17 mouse cellular contexts compared by ENCODE assay signal in the genomic region with DNA sequence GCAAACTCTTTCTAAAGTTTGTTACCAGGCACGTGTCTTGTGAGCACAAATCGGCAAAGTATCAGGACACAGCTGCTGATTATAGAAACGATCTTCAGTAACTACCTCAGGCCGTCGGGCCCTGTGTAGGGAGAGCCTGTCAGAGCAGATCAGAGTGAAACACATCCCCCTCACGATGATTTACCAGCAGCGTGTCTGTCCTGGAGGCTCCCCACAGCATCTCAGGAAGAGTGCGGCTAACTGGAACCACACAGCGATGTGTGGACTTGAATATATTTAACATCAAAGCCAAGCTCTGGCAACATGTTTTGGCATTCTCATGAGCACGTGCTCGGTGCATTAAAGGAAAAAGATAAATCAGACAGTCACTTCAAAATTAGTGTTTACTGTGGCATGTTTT.
A peak's percentile ranks its signal among the peaks of the same experiment; 100 is the strongest.
DNase-seq lines count a peak whose midpoint lies in the region; ATAC-seq and TF ChIP-seq lines count a peak whose summit lies in the region.
"Had no signal": no experiment of that assay in that cellular context is flagged by ENCODE, and none has a peak within 500 bp of the region (broad histone marks: within the 10 kb centered on the region; RNA-seq: fewer than 3 reads in every experiment).

No protein-coding gene starts in this region.

- H3K9me3 ChIP-seq in midbrain, embryonic 10.5 days (replicated peaks), result no peaks in the 10 kb centered on the region
- no peaks in the 10 kb centered on the region for H3K9me3 ChIP-seq in midbrain, postnatal 0 days (ENCODE audit: low read length)
- H3K9me3 ChIP-seq in embryonic facial prominence, embryonic 10.5 days, result no peaks in the 10 kb centered on the region
- no peaks in the 10 kb centered on the region for H3K9me3 ChIP-seq in midbrain, embryonic 11.5 days (ENCODE audit: control insufficient read depth, low read length)
- no peaks in the 10 kb centered on the region for H3K9me3 ChIP-seq in forebrain, embryonic 11.5 days (ENCODE audit: control insufficient read depth, low read length)
- H3K9me3 ChIP-seq in intestine, embryonic 16.5 days (ENCODE audit: control insufficient read depth, low read length), result no peaks in the 10 kb centered on the region
- H3K9me3 ChIP-seq: stomach, embryonic 15.5 days had no signal

- TF ChIP-seq CTCF in midbrain, postnatal 0 days (IDR thresholded peaks at IDR 0.05), result no peak

- WGBS in midbrain, embryonic 10.5 days, result 37% methylated on average over 11 of the region's 11 CpGs
- 16% methylated on average over 11 of the region's 11 CpGs for WGBS in midbrain, postnatal 0 days
- 27% methylated on average over 11 of the region's 11 CpGs for WGBS in embryonic facial prominence, embryonic 10.5 days
- WGBS in midbrain, embryonic 11.5 days, result 25% methylated on average over 11 of the region's 11 CpGs
- WGBS in forebrain, embryonic 11.5 days, result 37% methylated on average over 11 of the region's 11 CpGs
- 58% methylated on average over 11 of the region's 11 CpGs for WGBS in intestine, embryonic 16.5 days

- H3K9ac ChIP-seq in midbrain, postnatal 0 days (replicated peaks; ENCODE audit: low read length, poor library complexity, severe bottlenecking), result no peak overlapping the region
- H3K9ac ChIP-seq in midbrain, embryonic 11.5 days (ENCODE audit: low read length), result no peak overlapping the region
- no peak overlapping the region for H3K9ac ChIP-seq in forebrain, embryonic 11.5 days (ENCODE audit: low read length)
- H3K9ac ChIP-seq in intestine, embryonic 16.5 days (ENCODE audit: low read depth, low read length), result no peak overlapping the region
- H3K9ac ChIP-seq: hindbrain, embryonic 14.5 days; stomach, embryonic 15.5 days had no signal

- H3K27me3 ChIP-seq in midbrain, embryonic 10.5 days (ENCODE audit: low read depth, poor library complexity, severe bottlenecking), result peaks cover 65% of the 10 kb centered on the region
- H3K27me3 ChIP-seq in midbrain, postnatal 0 days (ENCODE audit: insufficient read depth, low read length), result no peaks in the 10 kb centered on the region
- H3K27me3 ChIP-seq in embryonic facial prominence, embryonic 10.5 days (replicated peaks; ENCODE audit: low read depth, poor library complexity, severe bottlenecking), result 0 out of 2 replicates have a peak, but pooled peaks cover 24% of the 10 kb centered on the region
- no peaks in the 10 kb centered on the region; the same call in 1 of the 2 replicates for H3K27me3 ChIP-seq in midbrain, embryonic 11.5 days (ENCODE audit: control insufficient read depth, insufficient read depth, low read length)
- H3K27me3 ChIP-seq in forebrain, embryonic 11.5 days (ENCODE audit: control insufficient read depth, insufficient read depth, low read length), result no peaks in the 10 kb centered on the region
- no peaks in the 10 kb centered on the region for H3K27me3 ChIP-seq in intestine, embryonic 16.5 days (replicated peaks; ENCODE audit: control insufficient read depth, insufficient read depth, low read length)
- H3K27me3 ChIP-seq: stomach, embryonic 15.5 days had no signal

- ATAC-seq in midbrain, postnatal 0 days (ENCODE audit: low FRiP score), result no peak; the same call in 1 of the 2 replicates
- ATAC-seq in midbrain, embryonic 11.5 days (ENCODE audit: low FRiP score), result peak; percentile 73
- ATAC-seq in forebrain, embryonic 11.5 days (replicated peaks; ENCODE audit: low FRiP score), result no peak
- no peak for ATAC-seq in intestine, embryonic 16.5 days
- ATAC-seq: intestine, postnatal 0 days had no signal

- H3K27ac ChIP-seq in midbrain, embryonic 10.5 days (replicated peaks), result no peak overlapping the region
- no peak overlapping the region for H3K27ac ChIP-seq in midbrain, postnatal 0 days (ENCODE audit: low read depth, low read length)
- no peak overlapping the region for H3K27ac ChIP-seq in embryonic facial prominence, embryonic 10.5 days (replicated peaks)
- no peak overlapping the region for H3K27ac ChIP-seq in midbrain, embryonic 11.5 days (ENCODE audit: low read depth, low read length)
- no peak overlapping the region for H3K27ac ChIP-seq in forebrain, embryonic 11.5 days (ENCODE audit: low read depth, low read length)
- H3K27ac ChIP-seq in intestine, embryonic 16.5 days (ENCODE audit: low read length), result no peak overlapping the region
- H3K27ac ChIP-seq: hindbrain, embryonic 14.5 days; macrophage; stomach, embryonic 15.5 days had no signal

- peaks cover 6% of the 10 kb centered on the region for H3K36me3 ChIP-seq in midbrain, embryonic 10.5 days
- no peaks in the 10 kb centered on the region for H3K36me3 ChIP-seq in midbrain, postnatal 0 days (ENCODE audit: insufficient read depth, low read length)
- H3K36me3 ChIP-seq in embryonic facial prominence, embryonic 10.5 days (replicated peaks), result peaks cover 6% of the 10 kb centered on the region; the same call in 1 of the 2 replicates
- no peaks in the 10 kb centered on the region for H3K36me3 ChIP-seq in midbrain, embryonic 11.5 days (ENCODE audit: control insufficient read depth, insufficient read depth, low read length)
- H3K36me3 ChIP-seq in forebrain, embryonic 11.5 days (ENCODE audit: control insufficient read depth, insufficient read depth, low read length), result no peaks in the 10 kb centered on the region
- H3K36me3 ChIP-seq in intestine, embryonic 16.5 days (ENCODE audit: control insufficient read depth, insufficient read depth, low read length), result no peaks in the 10 kb centered on the region
- H3K36me3 ChIP-seq: stomach, embryonic 15.5 days had no signal

- H3K4me2 ChIP-seq in midbrain, postnatal 0 days (ENCODE audit: low read depth, low read length, poor library complexity, severe bottlenecking), result no peak overlapping the region
- H3K4me2 ChIP-seq in midbrain, embryonic 11.5 days, result no peak overlapping the region; the same call in 1 of the 2 replicates
- H3K4me2 ChIP-seq in forebrain, embryonic 11.5 days (ENCODE audit: low read depth, low read length, severe bottlenecking), result no peak overlapping the region
- no peak overlapping the region for H3K4me2 ChIP-seq in intestine, embryonic 16.5 days (ENCODE audit: low read depth, low read length)
- H3K4me2 ChIP-seq: hindbrain, embryonic 14.5 days; stomach, embryonic 15.5 days had no signal

- peaks cover 35% of the 10 kb centered on the region for H3K4me1 ChIP-seq in midbrain, embryonic 10.5 days
- no peaks in the 10 kb centered on the region for H3K4me1 ChIP-seq in midbrain, postnatal 0 days (ENCODE audit: insufficient read depth, low read length)
- H3K4me1 ChIP-seq in embryonic facial prominence, embryonic 10.5 days, result peaks cover 51% of the 10 kb centered on the region
- H3K4me1 ChIP-seq in midbrain, embryonic 11.5 days (ENCODE audit: control insufficient read depth, insufficient read depth, low read length), result peaks cover 7% of the 10 kb centered on the region
- peaks cover 4% of the 10 kb centered on the region; the same call in 1 of the 2 replicates for H3K4me1 ChIP-seq in forebrain, embryonic 11.5 days (replicated peaks; ENCODE audit: control insufficient read depth, insufficient read depth, low read length)
- H3K4me1 ChIP-seq in intestine, embryonic 16.5 days (ENCODE audit: control insufficient read depth, insufficient read depth, low read length), result no peaks in the 10 kb centered on the region
- H3K4me1 ChIP-seq: stomach, embryonic 15.5 days had no signal

- peak; percentile 26 for DNase-seq in midbrain, embryonic 10.5 days (ENCODE audit: low spot score)
- no peak for DNase-seq in midbrain, postnatal 0 days (ENCODE audit: low spot score)
- peak; percentile 34 for DNase-seq in embryonic facial prominence, embryonic 10.5 days (ENCODE audit: low spot score)
- no peak for DNase-seq in midbrain, embryonic 11.5 days (ENCODE audit: low spot score, missing footprints)
- peak; percentile 53 for DNase-seq in retina, postnatal 1 day
- no peak for DNase-seq in forebrain, embryonic 11.5 days (ENCODE audit: low spot score)
- DNase-seq: cerebellum, adult 9-11 months; gastrocnemius, postnatal 14 days; heart, postnatal 14 days; lung, adult 2 months; right cerebral cortex, adult 18-20 months; spleen, adult 18-20 months had no signal

- H3K4me3 ChIP-seq in midbrain, embryonic 10.5 days, result no peak overlapping the region
- H3K4me3 ChIP-seq in midbrain, postnatal 0 days (ENCODE audit: low read depth, low read length), result no peak overlapping the region
- no peak overlapping the region for H3K4me3 ChIP-seq in embryonic facial prominence, embryonic 10.5 days
- no peak overlapping the region for H3K4me3 ChIP-seq in midbrain, embryonic 11.5 days (ENCODE audit: low read depth, low read length)
- no peak overlapping the region for H3K4me3 ChIP-seq in forebrain, embryonic 11.5 days (ENCODE audit: low read depth, low read length)
- H3K4me3 ChIP-seq in intestine, embryonic 16.5 days (ENCODE audit: low read length), result no peak overlapping the region
- H3K4me3 ChIP-seq: stomach, embryonic 15.5 days had no signal

Comparison
In these comparisons a context has a peak if more than half of its experiments do, and no peak if none do; other contexts are left out.
1. DNase-seq: peak in midbrain, embryonic 10.5 days (single experiment), embryonic facial prominence, embryonic 10.5 days (single experiment) and retina, postnatal 1 day (single experiment); none in midbrain, postnatal 0 days (single experiment), midbrain, embryonic 11.5 days (single experiment) and forebrain, embryonic 11.5 days (single experiment).